Mouse (Mus musculus): ENCODE measurements around the gene Nup85. TPM values are rescaled to one million over a fixed set of nuclear protein-coding genes. Genes with fewer than 3 reads are reported as not detected.

Gene Nup85
- polyA plus RNA-seq, 1 experiment from 2014 or later = 11.4 TPM

DNA sequence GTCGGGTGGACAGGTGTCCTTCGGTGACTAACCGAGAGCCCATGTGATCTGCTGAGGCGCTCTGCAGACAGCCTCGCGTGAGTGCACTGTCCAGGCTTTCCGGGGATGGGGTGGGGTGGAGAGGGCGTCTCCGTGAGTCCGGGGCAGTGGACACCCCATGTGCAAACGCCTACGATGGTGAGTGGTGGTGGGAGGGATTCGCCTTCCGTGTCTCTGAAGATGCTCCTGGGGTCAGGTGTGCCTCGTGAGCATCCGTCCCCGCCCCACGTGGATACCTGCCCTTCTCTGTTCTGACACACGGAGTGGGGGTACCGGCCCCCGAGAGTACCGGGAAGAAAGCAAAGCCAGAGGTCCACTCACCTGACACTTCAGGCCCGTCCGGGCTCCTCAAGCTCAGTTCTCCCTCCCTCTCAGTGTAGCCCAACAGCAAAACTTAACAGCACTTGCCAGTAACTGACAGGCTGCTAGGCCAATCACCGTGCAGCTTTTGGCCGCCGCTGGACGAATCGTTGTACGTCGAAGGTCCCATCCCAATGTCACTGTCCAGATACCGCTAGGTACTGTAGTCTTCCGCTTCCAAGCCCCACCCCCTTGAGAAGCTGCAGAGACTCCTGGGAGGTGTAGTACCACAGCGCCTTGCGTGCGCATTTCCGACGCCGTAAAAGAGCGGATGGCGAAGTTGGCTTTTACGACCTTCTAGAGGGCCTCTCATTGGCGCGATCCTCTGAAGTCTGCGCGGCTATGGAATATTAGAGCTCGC is 63.7 kb downstream of the Nup85 start, which contains the start of gene Slc25a19:
Gene Slc25a19, minus strand, starts transcription at position 591 of the 760 bp plus-strand sequence.
- Histone ChIP-seq H3K79me2 (ENCODE audit: inconsistent target) (peaks cover 44% of the 10 kb centered on the region), H3K27ac (peak within 1 kb of the TSS; percentile 54), H3K36me3 (ENCODE audit: inconsistent target) (peaks cover 13% of the 10 kb centered on the region), H3K4me3 (ENCODE audit: inconsistent target) (peak within 1 kb of the TSS; percentile 97)
- WGBS (ENCODE audit: missing documents) = under 1% methylated on average over 39 of the region's 47 CpGs

DNA sequence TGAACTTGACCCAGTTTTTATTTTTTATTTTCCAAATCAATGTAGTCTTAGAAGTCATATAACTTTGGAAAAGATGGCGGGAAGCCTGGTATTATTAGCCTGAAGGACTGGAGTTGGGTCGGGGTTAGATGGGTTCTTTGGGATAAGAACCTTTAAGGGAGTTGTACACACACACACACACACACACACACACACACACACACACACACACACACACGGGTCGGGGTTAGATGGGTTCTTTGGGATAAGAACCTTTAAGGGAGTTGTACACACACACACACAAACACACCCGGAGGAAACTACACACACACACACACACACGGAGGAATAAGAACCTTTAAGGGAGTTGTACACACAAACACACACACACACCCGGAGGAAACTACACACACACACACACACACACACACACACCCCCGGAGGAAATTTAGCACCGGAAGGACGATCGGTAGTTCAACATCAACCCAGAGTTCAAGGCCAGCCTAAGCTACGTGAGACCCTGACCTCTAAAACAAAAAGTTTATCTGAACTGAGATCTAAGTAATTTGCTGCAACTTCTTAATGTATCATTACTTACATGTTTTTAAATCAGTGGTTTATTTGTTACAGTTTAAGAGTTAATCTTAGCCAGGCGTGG is 64.3 kb downstream of the Nup85 start:
- Histone ChIP-seq H3K79me2 (ENCODE audit: inconsistent target) (peaks cover 44% of the 10 kb centered on the region), H3K36me3 (ENCODE audit: inconsistent target) (peaks cover 6% of the 10 kb centered on the region), H3K4me3 (ENCODE audit: inconsistent target) (peak overlapping the region; percentile 97), H3K27ac (peak overlapping the region; percentile 44)
- WGBS (ENCODE audit: missing documents) = 43% methylated on average over 11 of the region's 13 CpGs

GRCm38 (mm10) chr11:115629734-115630531 is 65.7 kb downstream of the Nup85 start:
- Histone ChIP-seq H3K79me2 (ENCODE audit: inconsistent target) (peaks cover 30% of the 10 kb centered on the region), H3K36me3 (ENCODE audit: inconsistent target) (no peaks in the 10 kb centered on the region), H3K4me3 (ENCODE audit: inconsistent target) (no peak overlapping the region), H3K27ac (peak overlapping the region; percentile 97)
- 87% methylated on average over 12 of the region's 13 CpGs for WGBS (ENCODE audit: missing documents)

- peaks cover 21% of the 10 kb centered on the region for H3K79me2 ChIP-seq (ENCODE audit: inconsistent target)
- H3K36me3 ChIP-seq (ENCODE audit: inconsistent target) = no peaks in the 10 kb centered on the region
- peak overlapping the region; percentile 97 for H3K27ac ChIP-seq
- peak overlapping the region; percentile 5; the same call in 1 of the 2 replicates for H3K4me3 ChIP-seq (ENCODE audit: inconsistent target)
- WGBS (ENCODE audit: missing documents) = 44% methylated on average over 16 of the region's 16 CpGs
Observed at GRCm38 (mm10) chr11:115630532-115631504, 66.6 kb downstream of the Nup85 start.

GRCm38 (mm10) chr11:115631505-115631890 is 67.3 kb downstream of the Nup85 start:
- peaks cover 14% of the 10 kb centered on the region for H3K79me2 ChIP-seq (ENCODE audit: inconsistent target)
- no peaks in the 10 kb centered on the region for H3K36me3 ChIP-seq (ENCODE audit: inconsistent target)
- H3K27ac ChIP-seq = peak overlapping the region; percentile 97
- peak overlapping the region; percentile 5; the same call in 1 of the 2 replicates for H3K4me3 ChIP-seq (ENCODE audit: inconsistent target)
- WGBS (ENCODE audit: missing documents) = 36% methylated on average over 3 of the region's 3 CpGs

DNA sequence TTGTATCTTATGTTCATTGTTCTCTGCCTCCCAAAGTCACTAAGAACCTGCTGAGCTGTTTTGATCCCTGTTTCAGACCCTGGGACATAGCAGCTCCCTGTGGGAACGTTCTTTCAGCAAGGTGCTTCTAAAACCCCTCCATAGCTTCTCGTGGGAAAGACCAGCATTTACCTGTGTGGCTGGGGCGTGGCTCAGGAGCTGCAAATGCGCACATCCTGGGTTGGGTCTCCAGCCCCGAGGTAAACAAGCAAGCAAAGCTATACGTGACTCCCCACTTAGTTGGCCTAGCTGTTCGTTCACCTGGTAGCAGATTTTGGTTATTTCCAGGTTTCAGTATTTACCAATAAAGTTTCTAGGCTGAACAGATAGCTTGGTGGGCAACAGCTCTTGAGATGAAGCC is 68.0 kb downstream of the Nup85 start:
- 94% methylated on average over 7 of the region's 7 CpGs for WGBS (ENCODE audit: missing documents)
- Histone ChIP-seq H3K27ac (peak overlapping the region; percentile 97), H3K4me3 (ENCODE audit: inconsistent target) (no peak overlapping the region), H3K36me3 (ENCODE audit: inconsistent target) (no peaks in the 10 kb centered on the region), H3K79me2 (ENCODE audit: inconsistent target) (peaks cover 7% of the 10 kb centered on the region)

- no peak overlapping the region for H3K4me3 ChIP-seq (ENCODE audit: inconsistent target)
- H3K27ac ChIP-seq = peak overlapping the region; percentile 97
- no peaks in the 10 kb centered on the region for H3K36me3 ChIP-seq (ENCODE audit: inconsistent target)
- 19% methylated on average over 9 of the region's 10 CpGs for WGBS (ENCODE audit: missing documents)
- peaks cover under 1% of the 10 kb centered on the region; the same call in 1 of the 2 replicates for H3K79me2 ChIP-seq (ENCODE audit: inconsistent target)
Observed at GRCm38 (mm10) chr11:115632862-115633261, 68.6 kb downstream of the Nup85 start.

Other genes starting within 250 kb of the Nup85 start
- not detected in 3 replicates for gene Ush1g, start 242.4 kb upstream of the Nup85 start, polyA plus RNA-seq (2018)
- gene Otop3, start 229.7 kb upstream of the Nup85 start, polyA plus RNA-seq (2018) = not detected in 3 replicates
- gene Hid1, start 196.7 kb upstream of the Nup85 start, polyA plus RNA-seq (2018) = not detected in 3 replicates
- 0.06 TPM in 1 of 3 replicates, not detected in the others for gene Cdr2l, start 182.5 kb upstream of the Nup85 start, polyA plus RNA-seq (2018)
- 33.0 to 43.0 TPM (median 39.2 TPM) in 3 replicates for gene Mrpl58, start 160.7 kb upstream of the Nup85 start, polyA plus RNA-seq (2018)
- 377 to 621 TPM (median 390 TPM) in 3 replicates for gene Atp5h, start 144.5 kb upstream of the Nup85 start, polyA plus RNA-seq (2018)
- 13.7 to 21.3 TPM (median 17.9 TPM) in 3 replicates for gene Kctd2, start 144.3 kb upstream of the Nup85 start, polyA plus RNA-seq (2018)
- not detected in 3 replicates for gene Trim80, start 123.9 kb upstream of the Nup85 start, polyA plus RNA-seq (2018)
- gene Slc16a5, start 102.0 kb upstream of the Nup85 start, polyA plus RNA-seq (2018) = not detected in 3 replicates
- gene Armc7, start 88.8 kb upstream of the Nup85 start, polyA plus RNA-seq (2018) = 21.4 to 26.8 TPM (median 22.9 TPM) in 3 replicates
- gene Nt5c, start 72.6 kb upstream of the Nup85 start, polyA plus RNA-seq (2018) = 54.5 to 73.7 TPM (median 60.1 TPM) in 3 replicates
- gene Jpt1, start 50.0 kb upstream of the Nup85 start, polyA plus RNA-seq (2018) = 68.8 to 166 TPM (median 152 TPM) in 3 replicates
- 229 to 319 TPM (median 316 TPM) in 3 replicates for gene Sumo2, start 28.2 kb upstream of the Nup85 start, polyA plus RNA-seq (2018)
- gene Mrps7, start 39.5 kb downstream of the Nup85 start, polyA plus RNA-seq (2018) = 21.1 to 35.5 TPM (median 25.6 TPM) in 3 replicates
- 15.8 to 69.3 TPM (median 37.7 TPM) in 3 replicates for gene Gga3, start 39.6 kb downstream of the Nup85 start, polyA plus RNA-seq (2018)
- 24.9 to 57.5 TPM (median 29.7 TPM) in 3 replicates for gene Mif4gd, start 48.5 kb downstream of the Nup85 start, polyA plus RNA-seq (2018)
- gene Slc25a19, start 63.9 kb downstream of the Nup85 start, polyA plus RNA-seq (2018) = 14.9 to 26.4 TPM (median 17.0 TPM) in 3 replicates
- gene Grb2, start 144.2 kb downstream of the Nup85 start, polyA plus RNA-seq (2018) = 265 to 522 TPM (median 418 TPM) in 3 replicates
- gene Tmem94, start 201.0 kb downstream of the Nup85 start, polyA plus RNA-seq (2018) = 13.8 to 22.4 TPM (median 14.1 TPM) in 3 replicates
- 0.86 to 3.1 TPM (median 1.8 TPM) in 3 replicates for gene Caskin2, start 249.2 kb downstream of the Nup85 start, polyA plus RNA-seq (2018)

Data from macrophage (primary cell).